Mouse (Mus musculus) frontal cortex, postnatal 14 days (tissue): ENCODE data around the gene Mta3.
A peak's percentile ranks its signal among the peaks of the same experiment; 100 is the strongest.
"Not testable (repeated sequence)": the region's sequence is repeated elsewhere in the genome, so short reads cannot be mapped to it uniquely, and the experiment has no call there.

ENCODE experiments used
- DNase-seq, 2 experiments: peaks; one replicate each; pipeline ENCODE4 v3.0.0; 2022; ENCODE audit warnings: low spot score in 2 of 2

Gene Mta3

GRCm38 (mm10) chr17:83708891-83709290 lies 2.9 kb downstream of the Mta3 start:
- DNase-seq = no peak

GRCm38 (mm10) chr17:83709517-83709916 lies 3.6 kb downstream of the Mta3 start:
- DNase-seq = not testable (repeated sequence)

GRCm38 (mm10) chr17:83710639-83711038 lies 4.7 kb downstream of the Mta3 start:
- DNase-seq = no peak

- no peak for DNase-seq
Observed at GRCm38 (mm10) chr17:83712341-83712740, 6.4 kb downstream of the Mta3 start.

- no peak for DNase-seq
Observed at GRCm38 (mm10) chr17:83720449-83720848, 14.5 kb downstream of the Mta3 start.

- DNase-seq = no peak
Observed at GRCm38 (mm10) chr17:83721157-83721556, 15.2 kb downstream of the Mta3 start.

GRCm38 (mm10) chr17:83723064-83723463 lies 17.1 kb downstream of the Mta3 start:
- DNase-seq = no peak

- no peak for DNase-seq
Observed at GRCm38 (mm10) chr17:83726496-83726895, 20.5 kb downstream of the Mta3 start.

- DNase-seq = no peak
Observed at GRCm38 (mm10) chr17:83727707-83728106, 21.7 kb downstream of the Mta3 start.

GRCm38 (mm10) chr17:83729029-83729428 lies 23.1 kb downstream of the Mta3 start:
- DNase-seq = no peak

GRCm38 (mm10) chr17:83730123-83730522 lies 24.2 kb downstream of the Mta3 start:
- DNase-seq = no peak

GRCm38 (mm10) chr17:83732166-83732629 lies 26.2 kb downstream of the Mta3 start:
- DNase-seq = peak in 1 of 2 experiments; percentile 11

- DNase-seq = no peak
Observed at GRCm38 (mm10) chr17:83732801-83733200, 26.8 kb downstream of the Mta3 start.

- no peak for DNase-seq
Observed at GRCm38 (mm10) chr17:83736701-83737100, 30.7 kb downstream of the Mta3 start.

- no peak for DNase-seq
Observed at GRCm38 (mm10) chr17:83737775-83738174, 31.8 kb downstream of the Mta3 start.

GRCm38 (mm10) chr17:83740135-83740676 lies 34.2 kb downstream of the Mta3 start:
- no peak for DNase-seq

- no peak for DNase-seq
Observed at GRCm38 (mm10) chr17:83741243-83741642, 35.3 kb downstream of the Mta3 start.

GRCm38 (mm10) chr17:83744231-83744824 lies 38.4 kb downstream of the Mta3 start:
- no peak for DNase-seq

GRCm38 (mm10) chr17:83747405-83748160 lies 41.6 kb downstream of the Mta3 start:
- DNase-seq = no peak

GRCm38 (mm10) chr17:83750216-83750950 lies 44.4 kb downstream of the Mta3 start:
- DNase-seq = no peak

GRCm38 (mm10) chr17:83753112-83753899 lies 47.3 kb downstream of the Mta3 start:
- no peak for DNase-seq
